Mouse (Mus musculus) kidney, embryonic 14.5 days (tissue): ENCODE measurements at regions not wholly inside any gene's neighbourhood (a gene's known extent, or its start where the extent isn't known, plus 50 kb on each side); places are given as distances from the start of the nearest gene placed in this dataset.

Source experiments
- ATAC-seq: fragments of 200-750 bp; cut with Nextera tagmentation; 2 replicates; pipeline ENCODE4 v1.8.0; 2017; ENCODE audit warnings: moderate number of reproducible peaks, mild to moderate bottlenecking, moderate TSS enrichment, moderate library complexity; ENCODE audit not compliant: low FRiP score, low TSS enrichment
- H3K27ac ChIP-seq: fragments of 300-500 bp; sonication (generic); 2 replicates; pipeline ENCODE4 v1.5.1; 2014; ENCODE audit warnings: low read depth, mild to moderate bottlenecking, low read length, moderate library complexity, mixed read lengths
- H3K27me3 ChIP-seq: fragments of 300-500 bp; sonication (generic); 2 replicates; pipeline ENCODE4 v1.6.1; 2014; ENCODE audit warnings: mild to moderate bottlenecking, low read length; ENCODE audit not compliant: control insufficient read depth, insufficient read depth
- H3K36me3 ChIP-seq: fragments of 300-500 bp; sonication (generic); 2 replicates; pipeline ENCODE4 v1.6.1; 2014; ENCODE audit warnings: low read length, mixed read lengths; ENCODE audit not compliant: control insufficient read depth, insufficient read depth
- H3K4me1 ChIP-seq: fragments of 300-500 bp; sonication (generic); 2 replicates; pipeline ENCODE4 v1.6.1; 2014; ENCODE audit warnings: low read length, mixed read lengths; ENCODE audit not compliant: control insufficient read depth, insufficient read depth
- H3K4me2 ChIP-seq: fragments of 300-500 bp; sonication (generic); replicated peaks from 2 replicates; pipeline ENCODE4 v1.6.1; 2014; ENCODE audit warnings: low read depth, mild to moderate bottlenecking, low read length
- H3K4me3 ChIP-seq: fragments of 300-500 bp; sonication (generic); 2 replicates; pipeline ENCODE4 v1.5.1; 2014; ENCODE audit warnings: mild to moderate bottlenecking, low read length
- H3K9ac ChIP-seq: fragments of 300-500 bp; sonication (generic); 2 replicates; pipeline ENCODE4 v1.6.1; 2014; ENCODE audit warnings: low read depth, mild to moderate bottlenecking, low read length, moderate library complexity
- H3K9me3 ChIP-seq: fragments of 300-500 bp; sonication (generic); 2 replicates; pipeline ENCODE4 v1.6.1; 2016; ENCODE audit warnings: low read length; ENCODE audit not compliant: control insufficient read depth
- WGBS: fragments of 180-500 bp; shearing (Covaris S2); extraction: QIAGEN DNeasy Blood & Tissue Kit; methylation state at CpG from one replicate; pipeline ENCODE4 v1.1.7; 2014; 5-methylcytosine and 5-hydroxymethylcytosine counted together

DNA sequence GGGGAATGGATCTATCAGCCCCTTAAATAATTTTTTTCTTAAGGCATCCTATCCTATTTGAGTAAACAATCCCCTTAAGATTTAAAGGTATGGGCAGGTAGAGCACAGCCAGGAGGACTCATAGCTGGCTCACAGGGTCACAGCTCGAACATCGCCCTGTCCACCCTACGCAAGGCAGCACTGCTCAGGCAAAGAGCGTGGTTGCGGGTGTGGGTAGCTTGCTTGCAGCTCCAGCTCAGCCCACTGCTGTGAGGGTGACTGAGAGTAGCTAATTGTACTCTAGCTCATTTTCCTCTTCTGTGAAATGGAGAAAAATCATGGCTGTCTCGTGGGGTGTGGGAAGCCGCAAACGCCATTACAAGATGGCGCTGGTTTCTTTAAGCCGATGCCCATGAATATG lies 350.1 kb upstream of the Jmjd1c start:
- WGBS: 95% methylated on average over 10 of the region's 10 CpGs
- H3K27me3 ChIP-seq: no peaks in the 10 kb centered on the region
- no peak for ATAC-seq

DNA sequence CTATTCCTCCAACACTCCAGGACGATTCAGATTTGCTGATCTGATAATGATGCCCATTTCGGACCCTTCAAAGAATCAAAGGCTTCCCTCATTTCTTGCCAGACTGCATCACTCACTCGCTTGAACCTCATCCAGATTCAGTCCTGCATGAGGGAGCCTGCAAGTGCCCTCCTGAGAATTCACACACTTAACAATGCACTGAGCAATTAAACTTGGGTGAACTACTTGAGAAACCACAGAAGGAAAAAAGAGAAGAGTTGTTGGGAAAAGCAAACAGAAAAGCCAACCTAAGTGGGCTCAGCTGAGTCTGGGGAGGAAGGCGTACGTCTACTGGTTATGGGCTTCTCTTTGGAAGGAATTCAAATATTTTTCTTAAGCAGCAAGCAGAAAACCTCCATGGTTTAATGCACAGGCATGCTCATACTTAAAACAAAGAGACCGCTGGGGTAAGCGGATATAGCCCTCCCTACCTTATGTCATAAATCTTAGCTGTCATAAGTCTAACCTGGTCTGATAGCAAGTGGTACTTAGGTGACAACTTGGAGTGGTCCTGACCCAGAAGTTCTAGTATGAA lies 343.6 kb upstream of the Jmjd1c start:
- no peak for ATAC-seq
- Histone ChIP-seq H3K4me2 (no peak overlapping the region), H3K9ac (no peak overlapping the region), H3K9me3 (no peaks in the 10 kb centered on the region), H3K4me3 (no peak overlapping the region), H3K36me3 (no peaks in the 10 kb centered on the region), H3K27me3 (no peaks in the 10 kb centered on the region), H3K4me1 (no peaks in the 10 kb centered on the region), H3K27ac (no peak overlapping the region)
- 65% methylated on average over 7 of the region's 7 CpGs for WGBS

More for the DNA sequence above, 350.1 kb upstream of the Jmjd1c start:
- no peak overlapping the region for H3K27ac ChIP-seq
- no peaks in the 10 kb centered on the region for H3K36me3 ChIP-seq
- H3K4me1 ChIP-seq: no peaks in the 10 kb centered on the region
- H3K4me3 ChIP-seq: no peak overlapping the region
- no peaks in the 10 kb centered on the region for H3K9me3 ChIP-seq
- no peak overlapping the region for H3K4me2 ChIP-seq
- H3K9ac ChIP-seq: no peak overlapping the region

DNA sequence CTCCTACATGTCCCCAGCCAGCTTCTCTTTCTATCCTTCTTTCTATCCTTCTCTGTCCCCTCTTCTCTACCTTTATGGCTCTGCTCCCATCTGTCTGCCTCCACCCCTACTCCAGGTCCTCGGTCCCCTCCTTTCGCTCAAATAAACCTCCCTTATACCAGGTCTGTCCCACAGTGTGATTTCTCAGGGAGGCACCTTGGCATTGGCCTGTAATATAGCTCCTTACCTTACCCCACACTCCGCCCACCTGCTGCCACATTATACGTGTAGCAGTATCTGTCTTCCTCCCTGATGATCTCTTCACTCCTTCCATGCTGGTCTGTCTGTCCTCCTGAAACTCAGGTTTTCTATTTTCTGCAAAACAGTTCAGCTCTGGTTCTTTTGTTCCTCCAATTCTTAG lies 339.1 kb upstream of the Jmjd1c start:
- no peak overlapping the region for H3K9ac ChIP-seq
- H3K4me3 ChIP-seq: no peak overlapping the region
- no peaks in the 10 kb centered on the region for H3K36me3 ChIP-seq
- no peaks in the 10 kb centered on the region for H3K9me3 ChIP-seq
- 87% methylated on average over 4 of the region's 4 CpGs for WGBS
- H3K27me3 ChIP-seq: no peaks in the 10 kb centered on the region
- no peaks in the 10 kb centered on the region for H3K4me1 ChIP-seq
- no peak overlapping the region for H3K4me2 ChIP-seq
- no peak overlapping the region for H3K27ac ChIP-seq
- no peak for ATAC-seq

DNA sequence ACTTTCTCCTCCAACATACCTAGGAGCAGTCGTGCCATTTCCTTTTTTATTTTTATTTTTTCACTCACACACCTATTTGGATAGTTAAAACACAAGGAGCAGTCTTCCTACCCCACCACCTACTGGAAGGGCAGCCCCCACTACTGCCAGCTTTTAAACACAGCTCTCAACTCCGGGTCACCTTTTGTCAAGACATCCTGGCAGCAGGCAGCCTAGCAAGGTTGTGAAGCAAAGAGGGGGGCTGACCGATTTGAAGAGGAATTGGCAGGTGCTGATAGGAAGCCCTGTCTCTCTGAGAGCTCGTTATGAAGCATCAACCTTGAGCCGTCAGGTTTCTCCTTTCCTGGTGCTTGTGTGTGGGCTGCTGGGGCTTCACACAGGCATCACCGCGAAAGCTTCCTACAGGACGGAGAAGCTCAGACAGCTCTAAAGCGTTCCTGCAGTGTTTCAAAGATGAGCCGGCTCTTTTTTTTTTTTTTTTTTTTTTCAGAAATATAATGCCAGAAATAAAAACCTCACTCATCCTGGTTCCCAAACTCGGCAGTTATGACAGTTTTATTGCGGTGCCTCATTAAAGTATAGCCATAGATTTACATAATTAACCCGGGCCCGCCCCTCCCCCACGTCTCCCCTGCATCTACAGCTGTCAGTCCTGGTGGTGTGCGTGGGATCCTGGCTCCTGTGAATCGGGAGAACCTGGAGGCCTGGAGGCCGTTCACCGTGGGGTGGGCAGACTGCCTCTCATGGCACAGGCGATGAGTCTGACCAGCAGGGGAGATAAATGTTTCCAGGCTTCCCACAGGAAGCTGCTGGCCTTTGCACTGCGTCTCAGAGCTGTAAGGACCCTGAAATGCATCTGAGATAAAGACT lies 325.5 kb upstream of the Jmjd1c start:
- peaks cover 18% of the 10 kb centered on the region for H3K9me3 ChIP-seq
- no peak overlapping the region for H3K9ac ChIP-seq
- no peaks in the 10 kb centered on the region for H3K36me3 ChIP-seq
- no peaks in the 10 kb centered on the region for H3K27me3 ChIP-seq
- H3K4me2 ChIP-seq: peak overlapping the region; percentile 33
- H3K4me1 ChIP-seq: no peaks in the 10 kb centered on the region
- WGBS: 48% methylated on average over 21 of the region's 21 CpGs
- no peak for ATAC-seq
- no peak overlapping the region for H3K4me3 ChIP-seq
- H3K27ac ChIP-seq: no peak overlapping the region

DNA sequence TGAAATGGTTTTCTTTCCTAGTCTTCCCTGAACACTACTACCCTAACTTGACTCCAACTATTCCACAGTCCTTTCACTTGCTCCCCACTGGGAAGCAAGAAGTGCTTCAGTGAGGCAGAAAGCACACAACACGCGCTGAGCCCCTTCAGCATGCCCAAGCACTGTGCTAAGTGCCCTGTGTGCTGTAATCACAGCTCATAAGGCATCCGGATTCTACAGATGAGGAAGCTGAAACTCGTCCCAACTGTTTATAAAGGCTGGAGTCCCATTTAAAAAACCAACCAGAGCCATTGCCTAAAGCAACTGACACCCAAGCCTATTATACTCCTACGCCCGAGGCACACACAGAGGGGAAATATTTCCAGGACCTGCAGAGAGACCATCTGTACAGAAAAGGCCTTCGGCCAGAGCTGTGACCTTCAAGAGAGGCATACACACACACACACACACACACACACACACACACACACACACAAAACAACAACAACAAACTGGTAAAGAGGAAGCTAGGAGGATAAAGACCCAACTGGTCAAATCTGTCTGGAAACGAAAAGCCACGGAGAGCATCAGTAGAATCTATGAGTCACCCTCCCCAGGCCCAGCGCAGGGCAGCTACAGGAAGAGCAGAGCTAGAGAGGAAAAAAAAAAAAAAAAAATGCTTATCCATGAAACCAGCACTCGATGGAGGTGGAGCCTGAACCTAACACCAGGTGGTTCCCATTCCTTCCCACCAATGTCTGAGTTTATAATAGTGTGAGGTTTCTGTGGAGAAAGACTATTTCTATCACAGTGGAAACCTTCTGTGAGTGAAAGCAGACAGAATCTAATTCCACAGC lies 315.4 kb upstream of the Jmjd1c start:
- ATAC-seq: peak; percentile 79
- peak overlapping the region; percentile 73; the same call in 1 of the 2 replicates for H3K27ac ChIP-seq
- WGBS: 55% methylated on average over 11 of the region's 11 CpGs

DNA sequence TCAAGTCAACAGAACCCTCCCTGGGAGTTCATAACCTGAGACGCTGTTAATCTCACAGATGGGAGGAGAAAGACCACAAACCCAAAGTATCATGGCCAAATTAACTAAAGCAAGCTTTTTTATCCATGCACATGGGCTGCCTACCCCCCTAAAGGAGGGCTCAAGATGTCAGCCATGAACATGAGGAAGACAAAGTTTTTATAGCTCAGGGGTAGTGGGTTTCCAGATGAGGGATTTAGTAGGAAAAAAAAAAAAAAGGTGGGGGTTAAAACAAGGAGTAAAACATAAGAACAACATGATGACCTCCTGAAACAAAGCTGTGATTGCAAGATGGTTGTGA lies 314.8 kb upstream of the Jmjd1c start:
- Histone ChIP-seq H3K36me3 (no peaks in the 10 kb centered on the region), H3K4me1 (0 out of 2 replicates have a peak, but pooled peaks cover 3% of the 10 kb centered on the region), H3K4me2 (no peak overlapping the region), H3K27me3 (no peaks in the 10 kb centered on the region), H3K9ac (no peak overlapping the region), H3K4me3 (no peak overlapping the region), H3K27ac (no peak overlapping the region; the same call in 1 of the 2 replicates), H3K9me3 (no peaks in the 10 kb centered on the region)
- no peak; the same call in 1 of the 2 replicates for ATAC-seq
- 42% methylated on average over 1 of the region's 1 CpGs for WGBS

More for the DNA sequence above, 315.4 kb upstream of the Jmjd1c start:
- Histone ChIP-seq H3K9me3 (no peaks in the 10 kb centered on the region), H3K27me3 (no peaks in the 10 kb centered on the region), H3K4me3 (no peak overlapping the region), H3K9ac (no peak overlapping the region), H3K4me2 (no peak overlapping the region), H3K36me3 (no peaks in the 10 kb centered on the region), H3K4me1 (0 out of 2 replicates have a peak, but pooled peaks cover 3% of the 10 kb centered on the region)

DNA sequence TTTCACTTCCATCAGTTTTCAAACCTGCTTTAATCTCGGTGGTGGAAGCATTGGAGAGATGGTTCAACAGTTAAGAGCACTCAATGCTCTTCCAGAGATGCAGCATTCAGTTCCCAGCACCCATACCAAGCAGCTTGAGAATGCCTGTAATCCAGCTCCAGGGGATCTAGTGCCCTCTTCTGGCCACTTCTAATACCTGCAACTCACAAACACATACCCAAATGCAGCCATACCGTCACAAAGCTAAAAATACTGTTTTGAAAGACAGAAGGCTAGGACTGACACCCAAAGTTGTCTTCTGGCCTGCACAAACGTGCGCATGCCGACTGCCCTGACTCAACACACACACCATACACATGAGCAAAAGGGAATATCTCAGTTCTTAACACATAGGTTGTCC lies 313.9 kb upstream of the Jmjd1c start:
- H3K27ac ChIP-seq: no peak overlapping the region
- H3K9me3 ChIP-seq: no peaks in the 10 kb centered on the region
- no peak overlapping the region for H3K9ac ChIP-seq
- WGBS: 97% methylated on average over 5 of the region's 5 CpGs
- no peaks in the 10 kb centered on the region for H3K27me3 ChIP-seq
- H3K36me3 ChIP-seq: no peaks in the 10 kb centered on the region
- H3K4me1 ChIP-seq: 0 out of 2 replicates have a peak, but pooled peaks cover 3% of the 10 kb centered on the region
- no peak overlapping the region for H3K4me2 ChIP-seq
- ATAC-seq: no peak
- no peak overlapping the region for H3K4me3 ChIP-seq

DNA sequence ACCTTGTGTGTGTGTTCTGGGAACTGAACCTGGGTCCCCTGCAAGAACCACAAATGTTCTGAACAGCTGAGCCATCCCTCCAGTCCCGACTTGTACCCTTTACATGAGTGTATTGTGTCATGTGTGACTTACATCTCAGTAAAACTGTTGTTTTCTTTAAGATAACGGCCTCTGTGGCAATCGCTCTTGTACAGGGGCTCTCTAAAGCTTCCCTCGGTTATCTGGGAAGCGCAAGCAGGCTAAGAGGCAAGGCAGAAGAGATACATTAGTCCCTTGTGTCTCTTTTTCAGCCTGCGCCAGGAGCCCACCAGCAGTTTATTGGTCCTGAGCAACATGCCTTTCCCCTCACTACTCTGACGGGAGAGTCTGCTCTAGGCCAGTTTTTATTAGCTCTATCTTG lies 308.1 kb upstream of the Jmjd1c start:
- 60% methylated on average over 7 of the region's 7 CpGs for WGBS

More for the DNA sequence above, 308.1 kb upstream of the Jmjd1c start:
- H3K27ac ChIP-seq: no peak overlapping the region
- no peak overlapping the region for H3K4me3 ChIP-seq
- H3K9ac ChIP-seq: no peak overlapping the region
- H3K27me3 ChIP-seq: no peaks in the 10 kb centered on the region
- H3K9me3 ChIP-seq: no peaks in the 10 kb centered on the region
- no peak overlapping the region for H3K4me2 ChIP-seq
- no peak for ATAC-seq
- no peaks in the 10 kb centered on the region for H3K36me3 ChIP-seq
- no peaks in the 10 kb centered on the region for H3K4me1 ChIP-seq
